Mouse (Mus musculus) liver, adult 2 months (tissue): ENCODE results near the gene Gm45713. TPM values are rescaled to one million over a fixed set of nuclear protein-coding genes. Genes with fewer than 3 reads are reported as not detected.

Experiments
- DNase-seq: peaks from one replicate; pipeline ENCODE4 v3.0.0-alpha.2; 2011; ENCODE audit warnings: low read depth, low spot score; ENCODE audit errors: extremely low read depth
- H3K27ac ChIP-seq: fragments of 200-500 bp; replicated peaks from 2 replicates; pipeline ENCODE4 v1.5.1; 2012; ENCODE audit warnings: low read depth, mild to moderate bottlenecking, control low read depth, inconsistent platforms, low read length; ENCODE audit not compliant: insufficient read depth
- H3K27me3 ChIP-seq: fragments of 200-500 bp; 2 replicates; pipeline ENCODE4 v1.6.1; 2012; ENCODE audit warnings: mild to moderate bottlenecking, moderate library complexity, low read length, inconsistent platforms; ENCODE audit not compliant: control insufficient read depth, insufficient read depth
- H3K36me3 ChIP-seq: fragments of 200-500 bp; 2 replicates; pipeline ENCODE4 v1.6.1; 2012; ENCODE audit warnings: low read length, inconsistent platforms; ENCODE audit not compliant: control insufficient read depth, insufficient read depth
- H3K4me1 ChIP-seq: fragments of 200-500 bp; 2 replicates; pipeline ENCODE4 v1.6.1; 2011; ENCODE audit warnings: low read length; ENCODE audit not compliant: control insufficient read depth, insufficient read depth
- H3K4me3 ChIP-seq: fragments of 200-500 bp; 2 replicates; pipeline ENCODE4 v1.5.1; 2011; ENCODE audit warnings: low read depth, mild to moderate bottlenecking, control low read depth, low read length, moderate library complexity; ENCODE audit not compliant: insufficient read depth
- H3K79me2 ChIP-seq: fragments of 200-500 bp; 2 replicates; pipeline ENCODE4 v1.6.1; 2012; ENCODE audit warnings: inconsistent platforms, mild to moderate bottlenecking, low read length, moderate library complexity; ENCODE audit not compliant: control insufficient read depth, insufficient read depth
- H3K9ac ChIP-seq: fragments of 200-500 bp; 2 replicates; pipeline ENCODE4 v1.6.1; 2012; ENCODE audit warnings: low read depth, mild to moderate bottlenecking, control low read depth, inconsistent platforms, low read length
- CTCF ChIP-seq: fragments of 200-500 bp; IDR thresholded peaks from 2 replicates; pipeline ENCODE4 v1.5.1; 2011; ENCODE audit warnings: low read depth, low read length, control low read depth
- POLR2A ChIP-seq: fragments of 200-500 bp; IDR thresholded peaks from 2 replicates; pipeline ENCODE4 v1.6.1; 2011; ENCODE audit warnings: low read length, control low read depth; ENCODE audit not compliant: insufficient read depth; ENCODE audit errors: extremely low read depth
- WGBS: fragments of 180-500 bp; shearing (Covaris S2); methylation state at CpG from one replicate; pipeline ENCODE4 v1.1.7; 2018; 5-methylcytosine and 5-hydroxymethylcytosine counted together
- polyA plus RNA-seq: library from polyadenylated mRNA; depleted of rRNA; stranded (reverse); fragments of >200 nt; gene quantifications from 2 replicates; pipeline ENCODE4 v1.2.3, GENCODE M21; 2012
- total RNA-seq: library from RNA; depleted of rRNA; stranded (reverse); fragments of >200 nt; gene quantifications from 2 replicates; pipeline ENCODE4 v1.2.3, GENCODE M21; 2014

Gene Gm45713
- total and polyA plus RNA-seq, 2 experiments: not detected

GRCm38 (mm10) chr7:45179469-45179868 is 43.4 kb upstream of the Gm45713 start, which contains the start of gene Gfy:
Gene Gfy, minus strand, starts transcription at chr7:45179569.
- Histone ChIP-seq H3K79me2 (no peaks in the 10 kb centered on the region), H3K4me1 (peaks cover 5% of the 10 kb centered on the region; the same call in 1 of the 2 replicates), H3K4me3 (no peak within 1 kb of the TSS), H3K27ac (no peak within 1 kb of the TSS), H3K27me3 (peaks cover 44% of the 10 kb centered on the region), H3K9ac (no peak within 1 kb of the TSS), H3K36me3 (no peaks in the 10 kb centered on the region)
- TF ChIP-seq CTCF (no peak), POLR2A (no peak)
- DNase-seq: no peak
- 29% methylated on average over 7 of the region's 7 CpGs for WGBS

- WGBS: 27% methylated on average over 7 of the region's 7 CpGs
- TF ChIP-seq POLR2A (no peak), CTCF (no peak)
- no peak for DNase-seq
- Histone ChIP-seq H3K27ac (no peak overlapping the region), H3K9ac (no peak overlapping the region), H3K4me3 (no peak overlapping the region), H3K36me3 (no peaks in the 10 kb centered on the region), H3K4me1 (peaks cover 5% of the 10 kb centered on the region; the same call in 1 of the 2 replicates), H3K27me3 (peaks cover 41% of the 10 kb centered on the region), H3K79me2 (no peaks in the 10 kb centered on the region)
Observed at GRCm38 (mm10) chr7:45178550-45178949, 42.5 kb upstream of the Gm45713 start.

- Histone ChIP-seq H3K9ac (no peak overlapping the region), H3K4me3 (no peak overlapping the region), H3K27ac (no peak overlapping the region), H3K4me1 (no peaks in the 10 kb centered on the region), H3K36me3 (no peaks in the 10 kb centered on the region), H3K79me2 (no peaks in the 10 kb centered on the region), H3K27me3 (peaks cover 33% of the 10 kb centered on the region)
- no peak for DNase-seq
- no peak for TF ChIP-seq POLR2A
- no peak for TF ChIP-seq CTCF
- 5% methylated on average over 30 of the region's 31 CpGs for WGBS
Observed at GRCm38 (mm10) chr7:45176356-45176755, 40.3 kb upstream of the Gm45713 start.

GRCm38 (mm10) chr7:45175929-45176328 is 39.9 kb upstream of the Gm45713 start:
- Histone ChIP-seq H3K36me3 (no peaks in the 10 kb centered on the region), H3K4me1 (no peaks in the 10 kb centered on the region), H3K4me3 (no peak overlapping the region), H3K27me3 (peaks cover 30% of the 10 kb centered on the region), H3K9ac (no peak overlapping the region), H3K79me2 (no peaks in the 10 kb centered on the region), H3K27ac (no peak overlapping the region)
- DNase-seq: no peak
- WGBS: 5% methylated on average over 23 of the region's 23 CpGs
- TF ChIP-seq CTCF (no peak), POLR2A (no peak)

GRCm38 (mm10) chr7:45175398-45175797 is 39.4 kb upstream of the Gm45713 start:
- no peak for DNase-seq
- peaks cover 28% of the 10 kb centered on the region for H3K27me3 ChIP-seq
- no peaks in the 10 kb centered on the region for H3K4me1 ChIP-seq
- 7% methylated on average over 13 of the region's 13 CpGs for WGBS
- H3K36me3 ChIP-seq: no peaks in the 10 kb centered on the region
- H3K9ac ChIP-seq: no peak overlapping the region
- no peak overlapping the region for H3K4me3 ChIP-seq
- no peak for TF ChIP-seq CTCF
- no peak for TF ChIP-seq POLR2A
- H3K79me2 ChIP-seq: no peaks in the 10 kb centered on the region
- H3K27ac ChIP-seq: no peak overlapping the region

- Histone ChIP-seq H3K4me1 (no peaks in the 10 kb centered on the region), H3K79me2 (no peaks in the 10 kb centered on the region), H3K4me3 (no peak overlapping the region), H3K27ac (no peak overlapping the region), H3K27me3 (peaks cover 30% of the 10 kb centered on the region), H3K36me3 (no peaks in the 10 kb centered on the region), H3K9ac (no peak overlapping the region)
- no peak for TF ChIP-seq POLR2A
- TF ChIP-seq CTCF: no peak
- 10% methylated on average over 29 of the region's 29 CpGs for WGBS
- DNase-seq: no peak
Observed at GRCm38 (mm10) chr7:45174567-45175280, 38.7 kb upstream of the Gm45713 start.
